Mouse (Mus musculus): ENCODE data around the gene Tns3.
A peak's percentile ranks its signal among the peaks of the same experiment; 100 is the strongest.

Tns3 gene

GRCm38 (mm10) chr11:8530506-8530905 lies 133.8 kb downstream of the Tns3 start:
- DNase-seq (ENCODE audit: low read depth, low spot score): no peak

DNA sequence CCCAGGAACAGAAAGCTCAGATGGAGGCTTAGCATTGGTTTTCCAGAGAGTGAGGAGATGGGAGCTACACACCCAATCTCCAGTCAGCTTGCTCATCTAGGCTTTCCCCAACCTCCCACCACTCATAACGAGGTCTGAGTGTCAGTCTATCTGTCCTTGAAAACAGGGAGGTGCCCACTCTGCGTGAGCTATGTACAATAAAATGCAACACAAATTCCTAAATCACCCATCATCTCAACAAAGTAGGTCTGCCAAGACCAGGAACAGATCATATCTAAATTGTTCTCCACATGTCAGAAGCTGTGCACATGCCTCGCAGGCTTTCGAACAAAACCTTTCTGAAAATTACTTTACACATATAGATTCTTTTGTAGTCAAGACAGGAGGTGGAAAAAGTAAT lies 134.3 kb downstream of the Tns3 start:
- no peak for DNase-seq (ENCODE audit: low read depth, low spot score)

GRCm38 (mm10) chr11:8525463-8526145 lies 138.7 kb downstream of the Tns3 start:
- no peak for DNase-seq (ENCODE audit: low read depth, low spot score)

- DNase-seq (ENCODE audit: low read depth, low spot score): peak; percentile 43
These were observed 140.8 kb downstream of the Tns3 start for GRCm38 (mm10) chr11:8523344-8524126.

- DNase-seq (ENCODE audit: low read depth, low spot score): no peak
These were observed 150.7 kb downstream of the Tns3 start for GRCm38 (mm10) chr11:8513359-8514253.

DNA sequence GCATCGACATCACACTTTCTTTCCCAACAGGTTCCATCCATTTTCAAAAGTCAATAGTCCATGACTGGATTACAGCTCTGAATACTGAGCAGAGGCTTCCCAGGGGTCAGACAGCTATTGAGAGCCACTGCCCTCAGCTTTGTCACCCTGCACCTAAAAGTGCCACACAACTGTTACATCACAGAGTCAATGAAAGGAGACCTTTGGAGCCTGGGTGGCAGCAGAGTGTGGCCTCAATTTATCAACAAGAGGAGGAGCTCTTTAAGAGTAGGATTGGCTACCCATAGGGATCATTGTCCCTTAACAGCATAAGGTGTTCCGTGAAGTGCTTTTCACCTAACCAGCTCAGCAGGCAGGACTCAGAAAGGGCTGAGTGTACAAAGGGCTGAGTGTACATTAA lies 154.0 kb downstream of the Tns3 start:
- DNase-seq (ENCODE audit: low read depth, low spot score): no peak

DNA sequence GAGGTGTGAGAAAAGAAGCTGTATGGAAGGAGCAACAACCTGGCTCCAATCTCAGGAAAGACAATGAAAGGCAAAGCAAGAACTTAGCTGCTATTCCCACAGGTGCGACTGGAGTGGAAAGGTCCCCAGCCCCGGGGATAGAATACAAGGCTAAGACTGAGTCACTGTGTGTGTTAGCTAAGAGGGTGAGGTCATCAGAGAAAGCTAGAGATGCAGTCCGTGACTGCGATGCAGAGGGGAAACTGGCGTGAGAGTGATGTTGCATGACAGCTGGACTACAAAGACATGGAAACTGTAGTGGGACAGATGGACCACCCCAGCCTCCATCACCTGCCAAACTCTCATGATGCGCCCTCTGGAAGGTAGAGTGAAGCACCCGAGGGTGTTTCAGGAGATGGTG lies 154.7 kb downstream of the Tns3 start:
- DNase-seq (ENCODE audit: low read depth, low spot score): no peak

- no peak for DNase-seq (ENCODE audit: low read depth, low spot score)
These were observed 160.6 kb downstream of the Tns3 start for GRCm38 (mm10) chr11:8503735-8504134.

DNA sequence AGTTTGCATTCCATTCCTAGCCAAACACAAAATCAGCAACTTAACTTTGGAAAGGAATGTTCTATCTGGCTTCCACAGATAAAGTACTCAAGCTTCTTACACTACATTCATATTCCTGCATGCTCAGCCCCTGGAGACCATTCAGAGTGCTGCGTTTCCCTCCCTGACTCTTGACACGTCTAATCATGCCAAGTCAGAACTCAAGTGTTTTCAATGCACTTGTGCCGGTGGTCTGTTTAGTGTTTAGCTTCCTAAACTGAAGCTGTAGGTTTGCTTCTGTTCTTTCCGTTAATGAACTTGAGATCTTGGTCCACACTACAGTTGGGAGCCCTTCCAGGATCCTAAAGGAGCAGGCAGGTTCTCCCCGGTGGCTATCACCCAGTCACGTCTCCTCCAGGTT lies 163.5 kb downstream of the Tns3 start:
- no peak for DNase-seq (ENCODE audit: low read depth, low spot score)

DNA sequence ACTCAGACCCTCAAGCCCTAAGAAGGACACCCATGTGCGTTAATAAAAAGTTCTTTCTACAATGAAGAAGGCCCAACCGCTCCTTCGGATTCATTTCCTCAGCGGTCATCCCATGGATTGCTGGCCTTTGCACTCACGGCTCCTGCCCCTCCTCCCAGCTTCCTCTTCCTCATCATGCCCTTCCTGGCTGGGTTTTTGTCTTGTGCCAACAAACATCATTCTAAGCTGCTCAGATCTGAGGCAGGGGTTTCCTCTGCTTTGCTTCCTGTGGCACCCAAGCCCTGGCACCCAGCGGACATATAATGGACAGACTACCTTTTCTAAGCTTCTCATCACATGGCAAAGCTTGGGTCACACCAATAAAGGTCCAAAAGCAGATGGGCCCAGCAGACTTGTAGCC lies 167.2 kb downstream of the Tns3 start:
- DNase-seq (ENCODE audit: low read depth, low spot score): no peak

DNA sequence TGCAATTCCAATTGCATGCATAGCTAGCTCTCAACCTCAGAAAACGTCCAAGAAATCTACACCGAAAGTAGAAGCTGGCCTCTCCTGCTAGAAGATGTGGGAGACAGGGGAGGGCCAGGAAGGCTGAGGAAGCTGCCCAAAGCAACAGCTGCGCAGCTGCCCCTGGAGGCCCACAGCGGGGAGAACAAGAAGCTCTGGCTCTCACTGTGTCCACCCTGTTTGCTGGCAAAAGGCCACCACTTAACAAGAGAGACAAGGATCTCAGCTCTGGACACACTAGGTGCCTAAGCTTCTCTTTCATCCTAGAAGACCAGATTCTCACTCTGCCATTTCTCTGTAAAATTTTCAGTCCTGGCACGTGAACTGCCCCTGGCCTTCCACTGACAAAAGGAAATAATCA lies 167.6 kb downstream of the Tns3 start:
- no peak for DNase-seq (ENCODE audit: low read depth, low spot score)

DNA sequence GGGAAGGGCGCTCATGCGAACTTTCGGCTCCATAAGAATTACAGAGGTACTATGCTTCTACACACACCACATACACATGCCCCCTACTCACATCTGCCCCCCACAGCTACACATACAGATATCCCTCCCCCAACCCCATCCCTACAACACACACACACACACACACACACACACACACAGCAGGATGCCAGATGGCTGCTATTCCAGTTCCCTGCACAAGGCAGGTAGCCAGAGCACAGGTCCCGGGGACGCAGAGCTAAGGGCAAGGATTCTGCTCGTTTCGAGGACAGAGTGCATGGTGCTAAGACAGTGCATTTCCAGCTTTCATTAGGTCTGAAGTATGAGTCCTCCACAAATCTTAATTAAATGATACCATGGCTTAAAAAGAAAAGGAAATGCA lies 168.5 kb downstream of the Tns3 start:
- DNase-seq (ENCODE audit: low read depth, low spot score): no peak

GRCm38 (mm10) chr11:8495036-8495435 lies 169.3 kb downstream of the Tns3 start:
- DNase-seq (ENCODE audit: low read depth, low spot score): no peak

GRCm38 (mm10) chr11:8493931-8494490 lies 170.3 kb downstream of the Tns3 start:
- DNase-seq (ENCODE audit: low read depth, low spot score): no peak

DNA sequence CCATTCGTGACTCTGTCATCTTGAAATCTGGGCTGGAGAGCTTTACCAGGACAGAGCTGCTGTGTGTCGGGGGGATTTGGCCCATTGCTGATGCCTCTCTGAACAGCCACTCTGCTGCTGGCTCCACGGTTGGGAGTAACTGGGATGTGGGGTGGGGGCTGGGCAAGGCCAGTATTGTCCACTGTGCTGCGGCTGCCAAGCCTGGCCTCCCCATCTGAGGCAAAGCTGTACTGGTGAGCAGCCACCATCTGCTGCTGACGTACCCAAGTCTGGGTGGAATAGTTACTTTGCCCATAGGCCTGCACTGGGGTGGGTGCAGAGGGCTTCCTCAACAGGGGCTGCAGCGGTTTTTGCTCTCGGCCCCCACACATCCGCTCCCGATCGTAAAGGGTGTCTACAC lies 172.0 kb downstream of the Tns3 start:
- DNase-seq (ENCODE audit: low read depth, low spot score): no peak

DNA sequence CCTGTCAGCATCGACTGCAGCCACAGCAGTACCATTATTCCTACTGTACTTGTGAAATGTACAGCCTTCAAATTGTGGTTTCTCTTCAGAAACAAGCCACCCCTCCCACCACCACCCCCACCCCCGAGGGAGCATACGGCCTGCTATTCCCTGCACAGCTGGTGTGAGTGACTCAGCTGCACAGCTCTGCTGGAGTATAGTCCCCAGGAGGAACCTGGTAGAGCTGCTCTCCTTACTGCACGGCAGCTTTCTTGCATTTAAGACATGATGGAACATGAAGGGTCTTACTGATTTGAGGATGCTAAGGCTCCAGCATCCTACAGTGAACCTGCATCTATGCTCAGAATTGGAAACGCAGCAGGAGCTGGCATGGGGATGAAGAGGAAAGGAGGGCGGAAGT lies 176.1 kb downstream of the Tns3 start:
- DNase-seq (ENCODE audit: low read depth, low spot score): no peak

DNA sequence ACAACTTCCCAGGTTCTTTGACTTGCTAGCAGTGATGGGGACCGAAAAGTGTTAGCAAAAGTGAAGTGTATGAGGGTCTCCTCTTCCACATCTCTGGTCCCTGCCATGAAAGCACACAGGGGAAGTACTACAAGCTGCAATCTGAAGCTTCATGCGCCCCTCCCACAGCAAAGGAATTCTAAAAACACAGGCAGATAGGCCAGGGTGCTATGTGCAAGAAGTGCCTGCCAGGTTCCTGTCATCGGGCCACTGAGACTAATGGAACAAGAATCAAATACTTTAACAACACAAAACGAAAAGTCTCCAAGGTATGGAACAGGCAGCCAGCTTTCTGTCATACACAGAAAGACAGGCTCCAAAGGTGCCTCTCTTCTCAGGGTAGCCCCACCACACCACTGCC lies 177.8 kb downstream of the Tns3 start:
- DNase-seq (ENCODE audit: low read depth, low spot score): no peak

- no peak for DNase-seq (ENCODE audit: low read depth, low spot score)
These were observed 179.8 kb downstream of the Tns3 start for GRCm38 (mm10) chr11:8484538-8484937.

DNA sequence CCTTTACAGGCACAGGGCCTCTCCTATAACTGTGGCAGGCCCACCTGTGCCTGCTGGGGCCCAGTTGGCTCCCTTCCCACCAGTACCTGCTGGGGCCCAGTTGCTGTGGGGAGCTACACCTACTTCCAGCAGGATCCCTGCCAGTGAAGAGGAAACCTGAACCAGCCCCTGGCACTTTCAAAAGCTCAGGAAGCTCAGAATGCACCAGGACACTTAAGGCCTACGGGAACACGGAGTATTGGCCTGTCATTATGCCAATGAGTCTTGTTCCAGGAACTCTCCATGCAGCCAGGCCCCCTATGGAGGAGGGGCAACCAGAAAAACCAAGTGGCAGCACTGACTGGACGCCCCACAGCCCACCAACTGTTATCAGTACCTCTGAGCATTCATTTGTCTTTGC lies 181.6 kb downstream of the Tns3 start:
- DNase-seq (ENCODE audit: low read depth, low spot score): no peak

GRCm38 (mm10) chr11:8481962-8482361 lies 182.4 kb downstream of the Tns3 start:
- DNase-seq (ENCODE audit: low read depth, low spot score): no peak

DNA sequence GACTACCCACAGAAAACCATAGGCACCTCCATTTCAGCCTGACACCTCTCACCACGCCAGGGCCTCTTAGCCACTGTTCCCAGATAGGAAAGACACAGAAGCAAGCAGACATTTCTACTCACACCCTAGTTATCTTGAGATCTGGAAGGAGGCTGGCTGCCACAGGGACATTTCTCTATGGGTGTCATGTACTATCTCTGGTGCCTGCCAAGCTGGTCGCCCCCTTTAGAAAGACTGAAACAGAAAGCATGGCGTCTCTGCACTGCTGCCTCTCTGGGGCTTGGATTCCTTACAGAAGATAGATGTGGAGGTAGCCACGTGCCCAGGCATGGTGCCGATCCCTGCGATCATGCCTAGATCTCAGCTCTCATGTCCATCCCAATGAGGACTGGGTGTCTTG lies 182.8 kb downstream of the Tns3 start:
- DNase-seq (ENCODE audit: low read depth, low spot score): no peak

- no peak for DNase-seq (ENCODE audit: low read depth, low spot score)
These were observed 184.5 kb downstream of the Tns3 start for GRCm38 (mm10) chr11:8479858-8480257.
